Mouse (Mus musculus): Measurements from ENCODE around the gene Arhgef39. TPM values are rescaled to one million over a fixed set of nuclear protein-coding genes. Genes with fewer than 3 reads are reported as not detected.

Arhgef39 gene
- polyA plus RNA-seq, 1 experiment from 2014 or later = 34.8 TPM

DNA sequence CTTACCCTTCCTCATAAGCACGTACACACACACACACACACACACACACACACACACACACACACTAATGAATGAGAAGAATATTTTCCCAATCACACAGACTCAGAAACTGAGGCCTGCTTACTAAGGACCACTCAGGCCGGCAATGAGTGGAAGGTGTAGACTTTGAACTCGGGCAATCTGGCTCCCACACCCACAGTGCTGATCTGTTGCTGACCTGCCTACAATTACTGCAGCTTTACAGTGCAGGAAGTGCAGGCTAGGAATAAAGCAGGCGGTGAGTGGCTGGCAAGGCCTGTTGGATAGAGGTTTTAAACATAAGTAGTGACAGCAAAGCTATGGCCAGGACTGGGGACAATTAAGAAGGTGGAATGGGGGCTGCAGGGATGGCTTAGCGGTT lies 18.5 kb downstream of the Arhgef39 start:
- ATAC-seq (ENCODE audit: low FRiP score) = no peak
- H3K4me1 ChIP-seq (replicated peaks; ENCODE audit: control insufficient read depth, insufficient read depth, low read length) = peaks cover 3% of the 10 kb centered on the region; the same call in 1 of the 2 replicates
- H3K9ac ChIP-seq (ENCODE audit: low read depth, low read length) = no peak overlapping the region
- H3K27ac ChIP-seq (ENCODE audit: low read depth, low read length) = no peak overlapping the region
- H3K9me3 ChIP-seq (ENCODE audit: control insufficient read depth, low read length) = no peaks in the 10 kb centered on the region
- no peak overlapping the region for H3K4me3 ChIP-seq (ENCODE audit: low read depth, low read length)
- DNase-seq (ENCODE audit: low spot score) = no peak
- H3K36me3 ChIP-seq (ENCODE audit: control insufficient read depth, insufficient read depth, low read length) = no peaks in the 10 kb centered on the region
- no peak overlapping the region for H3K4me2 ChIP-seq (replicated peaks; ENCODE audit: low read depth, low read length)
- no peaks in the 10 kb centered on the region for H3K27me3 ChIP-seq (ENCODE audit: control insufficient read depth, insufficient read depth, low read length)
- WGBS = 79% methylated on average over 5 of the region's 5 CpGs

DNA sequence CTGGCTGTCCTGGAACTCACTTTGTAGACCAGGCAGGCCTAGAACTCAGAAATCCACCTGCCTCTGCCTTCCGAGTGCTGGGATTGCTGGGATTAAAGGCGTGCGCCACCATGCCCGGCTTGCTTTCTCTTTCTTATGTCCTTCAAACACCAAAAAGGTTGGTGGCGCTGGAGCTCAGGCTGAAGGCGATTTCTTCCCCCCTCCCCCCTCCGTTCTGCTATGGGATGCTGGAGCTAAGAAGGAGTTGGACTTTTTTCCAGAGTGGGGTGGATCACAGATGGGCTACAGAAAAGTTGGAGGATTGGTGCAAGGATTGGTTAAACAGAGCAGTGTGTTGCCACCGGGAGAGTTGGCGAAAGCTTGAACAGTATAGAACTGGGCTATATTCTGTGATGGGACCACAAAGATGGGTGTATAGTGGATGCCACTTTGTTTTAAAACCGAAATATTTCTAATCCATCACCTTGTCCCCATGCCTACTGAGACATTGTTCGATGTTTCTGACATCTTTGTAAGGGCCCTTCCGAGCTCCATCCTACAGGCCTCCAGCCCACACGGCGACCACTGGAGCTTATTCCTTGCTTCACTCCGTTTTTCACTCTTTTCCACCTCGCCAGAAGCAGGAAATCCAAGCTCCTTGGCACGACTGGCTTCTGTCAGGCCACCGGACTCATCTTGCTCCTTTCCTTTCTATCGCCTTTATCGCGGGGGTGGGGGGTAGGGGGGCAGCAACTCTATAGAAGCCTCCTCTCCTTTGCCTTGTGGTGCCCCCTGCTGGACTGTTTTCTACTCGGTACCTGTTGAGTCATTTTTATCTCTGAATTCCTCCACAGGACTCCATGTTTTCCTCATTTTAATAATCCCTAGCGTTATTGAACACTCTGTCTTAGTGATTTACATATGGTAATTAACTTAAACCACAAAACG lies 20.3 kb downstream of the Arhgef39 start:
- H3K4me3 ChIP-seq (ENCODE audit: low read depth, low read length) = no peak overlapping the region
- DNase-seq (ENCODE audit: low spot score) (peak; percentile 81), ATAC-seq (ENCODE audit: low FRiP score) (no peak)
- H3K9me3 ChIP-seq (ENCODE audit: control insufficient read depth, low read length) = no peaks in the 10 kb centered on the region
- H3K4me2 ChIP-seq (replicated peaks; ENCODE audit: low read depth, low read length) = no peak overlapping the region
- H3K27ac ChIP-seq (ENCODE audit: low read depth, low read length) = no peak overlapping the region
- 47% methylated on average over 24 of the region's 24 CpGs for WGBS
- H3K4me1 ChIP-seq (replicated peaks; ENCODE audit: control insufficient read depth, insufficient read depth, low read length) = peaks cover 3% of the 10 kb centered on the region; the same call in 1 of the 2 replicates
- no peak overlapping the region for H3K9ac ChIP-seq (ENCODE audit: low read depth, low read length)
- no peaks in the 10 kb centered on the region for H3K36me3 ChIP-seq (ENCODE audit: control insufficient read depth, insufficient read depth, low read length)
- H3K27me3 ChIP-seq (ENCODE audit: control insufficient read depth, insufficient read depth, low read length) = no peaks in the 10 kb centered on the region

DNA sequence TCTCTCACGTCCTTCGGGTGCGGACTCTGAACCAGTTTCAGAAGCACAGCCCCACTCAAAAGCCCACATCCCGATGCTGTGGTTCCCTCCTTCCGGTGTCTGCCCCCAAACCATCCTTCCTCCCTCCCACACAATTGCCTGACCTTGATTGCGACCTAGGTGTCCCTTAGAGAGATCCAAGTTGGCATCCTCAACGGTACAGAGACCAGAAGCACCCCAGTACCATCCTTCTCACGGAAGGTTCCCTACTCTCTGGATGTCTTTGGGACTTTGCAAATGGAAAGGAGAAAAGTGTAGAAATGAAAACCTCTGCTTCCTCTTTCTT lies 21.0 kb downstream of the Arhgef39 start:
- DNase-seq (ENCODE audit: low spot score) (no peak), ATAC-seq (ENCODE audit: low FRiP score) (0 out of 2 replicates have a peak, but pooled peaks have one; percentile 33)
- H3K9me3 ChIP-seq (ENCODE audit: control insufficient read depth, low read length) = no peaks in the 10 kb centered on the region
- H3K4me2 ChIP-seq (replicated peaks; ENCODE audit: low read depth, low read length) = peak overlapping the region; percentile 29
- no peaks in the 10 kb centered on the region for H3K36me3 ChIP-seq (ENCODE audit: control insufficient read depth, insufficient read depth, low read length)
- 0 out of 2 replicates have a peak overlapping the region, but pooled peaks have one; percentile 25 for H3K9ac ChIP-seq (ENCODE audit: low read depth, low read length)
- no peaks in the 10 kb centered on the region for H3K27me3 ChIP-seq (ENCODE audit: control insufficient read depth, insufficient read depth, low read length)
- peak overlapping the region; percentile 22; the same call in 1 of the 2 replicates for H3K4me3 ChIP-seq (ENCODE audit: low read depth, low read length)
- H3K4me1 ChIP-seq (replicated peaks; ENCODE audit: control insufficient read depth, insufficient read depth, low read length) = peaks cover 3% of the 10 kb centered on the region; the same call in 1 of the 2 replicates
- 50% methylated on average over 8 of the region's 8 CpGs for WGBS
- H3K27ac ChIP-seq (ENCODE audit: low read depth, low read length) = no peak overlapping the region

DNA sequence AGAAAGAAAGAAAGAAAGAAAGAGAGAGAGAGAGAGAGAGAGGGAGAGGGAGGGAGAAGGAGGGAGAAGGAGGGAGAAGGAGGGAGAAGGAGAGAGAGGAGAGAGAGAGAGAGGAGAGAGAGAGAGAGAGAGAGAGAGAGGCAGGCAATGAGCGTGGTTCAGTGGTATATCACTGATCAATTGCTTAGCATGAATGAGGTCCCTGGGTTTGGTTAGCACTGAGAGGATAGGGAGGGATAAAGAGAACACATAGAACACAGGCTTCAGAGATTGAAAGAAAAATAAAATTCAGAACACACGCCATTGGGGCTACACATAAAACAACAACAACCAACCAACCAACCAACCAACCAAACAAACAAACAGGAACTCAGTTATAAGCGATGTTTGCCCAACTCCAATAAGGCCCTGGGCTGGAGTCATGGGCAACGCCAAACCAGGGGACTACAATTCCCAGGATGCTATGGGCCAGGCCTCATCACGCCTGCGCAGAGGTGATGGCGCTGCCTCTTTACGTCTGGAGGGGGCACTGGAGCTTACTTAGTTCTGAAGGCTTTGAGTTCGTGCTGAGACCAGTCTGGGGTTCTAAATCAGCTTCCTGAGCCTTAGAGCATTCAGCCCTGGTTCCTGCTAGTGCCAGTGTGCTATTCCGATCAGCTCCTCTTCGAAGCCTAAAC lies 21.5 kb downstream of the Arhgef39 start:
- Histone ChIP-seq H3K27ac (ENCODE audit: low read depth, low read length) (no peak overlapping the region), H3K36me3 (ENCODE audit: control insufficient read depth, insufficient read depth, low read length) (no peaks in the 10 kb centered on the region)

DNA sequence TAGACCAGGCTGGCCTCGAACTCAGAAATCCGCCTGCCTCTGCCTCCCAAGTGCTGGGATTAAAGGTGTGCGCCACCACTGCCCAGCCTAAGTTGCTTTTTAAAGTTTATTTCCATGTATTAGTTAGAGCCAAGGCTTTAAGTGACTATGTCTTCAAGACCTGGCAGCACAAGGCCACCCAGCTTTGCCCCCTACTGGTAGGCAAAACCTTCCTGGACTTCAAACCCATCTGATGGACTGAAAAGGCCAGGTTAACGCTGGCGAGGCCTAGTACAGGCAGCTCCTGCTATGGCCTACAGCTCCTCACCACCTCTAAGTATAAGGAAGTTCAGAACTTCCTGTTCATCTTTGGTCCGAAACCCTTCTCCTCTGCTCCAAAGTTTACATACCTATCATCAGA lies 22.9 kb downstream of the Arhgef39 start:
- ATAC-seq (ENCODE audit: low FRiP score) (no peak), DNase-seq (ENCODE audit: low spot score) (no peak)
- Histone ChIP-seq H3K4me1 (replicated peaks; ENCODE audit: control insufficient read depth, insufficient read depth, low read length) (peaks cover 3% of the 10 kb centered on the region; the same call in 1 of the 2 replicates), H3K9ac (ENCODE audit: low read depth, low read length) (no peak overlapping the region), H3K36me3 (ENCODE audit: control insufficient read depth, insufficient read depth, low read length) (no peaks in the 10 kb centered on the region), H3K4me2 (replicated peaks; ENCODE audit: low read depth, low read length) (no peak overlapping the region), H3K4me3 (ENCODE audit: low read depth, low read length) (no peak overlapping the region), H3K9me3 (ENCODE audit: control insufficient read depth, low read length) (no peaks in the 10 kb centered on the region), H3K27me3 (ENCODE audit: control insufficient read depth, insufficient read depth, low read length) (no peaks in the 10 kb centered on the region), H3K27ac (ENCODE audit: low read depth, low read length) (no peak overlapping the region)
- WGBS = 92% methylated on average over 6 of the region's 6 CpGs

More for the DNA sequence above, 21.5 kb downstream of the Arhgef39 start:
- Histone ChIP-seq H3K4me2 (replicated peaks; ENCODE audit: low read depth, low read length) (peak overlapping the region; percentile 29), H3K4me3 (ENCODE audit: low read depth, low read length) (peak overlapping the region; percentile 22; the same call in 1 of the 2 replicates), H3K4me1 (replicated peaks; ENCODE audit: control insufficient read depth, insufficient read depth, low read length) (peaks cover 3% of the 10 kb centered on the region; the same call in 1 of the 2 replicates), H3K27me3 (ENCODE audit: control insufficient read depth, insufficient read depth, low read length) (no peaks in the 10 kb centered on the region), H3K9ac (ENCODE audit: low read depth, low read length) (0 out of 2 replicates have a peak overlapping the region, but pooled peaks have one; percentile 25), H3K9me3 (ENCODE audit: control insufficient read depth, low read length) (no peaks in the 10 kb centered on the region)
- ATAC-seq (ENCODE audit: low FRiP score) (peak; percentile 90), DNase-seq (ENCODE audit: low spot score) (peak; percentile 93)
- WGBS = 18% methylated on average over 11 of the region's 11 CpGs

DNA sequence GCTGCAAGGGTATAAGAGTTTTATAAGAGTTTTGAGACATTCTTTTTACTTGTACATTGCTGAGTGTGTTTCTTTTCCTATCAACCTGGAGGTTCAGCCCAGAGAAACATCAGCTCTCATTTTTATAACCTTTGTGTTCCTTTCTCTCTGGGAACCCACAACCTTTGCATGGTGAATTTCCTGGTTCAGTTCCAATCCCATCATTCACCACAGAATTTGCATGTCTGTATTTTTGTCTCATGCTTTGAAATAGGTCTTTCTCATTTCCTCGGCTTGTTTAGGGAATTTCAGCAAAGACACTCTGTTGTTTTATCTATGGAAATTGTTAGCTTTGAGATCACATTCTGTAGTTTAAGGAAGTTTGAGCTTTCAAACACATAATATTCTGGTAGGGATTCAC lies 25.9 kb downstream of the Arhgef39 start:
- H3K4me2 ChIP-seq (replicated peaks; ENCODE audit: low read depth, low read length) = no peak overlapping the region
- no peaks in the 10 kb centered on the region for H3K27me3 ChIP-seq (ENCODE audit: control insufficient read depth, insufficient read depth, low read length)
- no peaks in the 10 kb centered on the region for H3K9me3 ChIP-seq (ENCODE audit: control insufficient read depth, low read length)
- no peaks in the 10 kb centered on the region for H3K36me3 ChIP-seq (ENCODE audit: control insufficient read depth, insufficient read depth, low read length)
- no peak overlapping the region for H3K9ac ChIP-seq (ENCODE audit: low read depth, low read length)
- no peak overlapping the region for H3K27ac ChIP-seq (ENCODE audit: low read depth, low read length)
- peaks cover 3% of the 10 kb centered on the region; the same call in 1 of the 2 replicates for H3K4me1 ChIP-seq (replicated peaks; ENCODE audit: control insufficient read depth, insufficient read depth, low read length)
- WGBS = 83% methylated on average over 1 of the region's 1 CpGs
- ATAC-seq (ENCODE audit: low FRiP score) (no peak), DNase-seq (ENCODE audit: low spot score) (no peak)
- no peak overlapping the region for H3K4me3 ChIP-seq (ENCODE audit: low read depth, low read length)

DNA sequence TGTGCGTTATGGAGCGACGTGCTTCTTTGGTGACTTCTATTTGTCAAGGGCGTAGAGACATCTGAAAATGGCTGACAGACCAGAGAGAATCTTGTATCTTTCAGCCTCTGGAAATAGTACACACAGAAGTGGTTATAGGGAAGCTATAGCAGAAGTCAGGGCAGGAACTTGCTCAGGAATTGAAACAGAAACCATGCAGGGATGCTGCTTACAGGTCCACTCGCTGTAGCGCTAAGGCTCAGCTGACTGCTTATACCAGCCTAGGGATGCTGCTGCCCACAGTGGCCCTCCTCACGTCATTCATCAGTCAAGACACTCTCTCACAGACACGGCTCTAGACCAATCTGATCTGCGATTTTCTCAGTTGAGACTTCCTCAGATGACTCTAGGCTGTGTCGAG lies 29.2 kb downstream of the Arhgef39 start:
- no peaks in the 10 kb centered on the region for H3K36me3 ChIP-seq (ENCODE audit: control insufficient read depth, insufficient read depth, low read length)
- DNase-seq (ENCODE audit: low spot score) (no peak), ATAC-seq (ENCODE audit: low FRiP score) (no peak)
- no peak overlapping the region for H3K9ac ChIP-seq (ENCODE audit: low read depth, low read length)
- H3K27ac ChIP-seq (ENCODE audit: low read depth, low read length) = no peak overlapping the region
- 90% methylated on average over 10 of the region's 10 CpGs for WGBS
- H3K27me3 ChIP-seq (ENCODE audit: control insufficient read depth, insufficient read depth, low read length) = no peaks in the 10 kb centered on the region
- no peaks in the 10 kb centered on the region for H3K4me1 ChIP-seq (replicated peaks; ENCODE audit: control insufficient read depth, insufficient read depth, low read length)
- no peak overlapping the region for H3K4me3 ChIP-seq (ENCODE audit: low read depth, low read length)
- no peaks in the 10 kb centered on the region for H3K9me3 ChIP-seq (ENCODE audit: control insufficient read depth, low read length)
- H3K4me2 ChIP-seq (replicated peaks; ENCODE audit: low read depth, low read length) = no peak overlapping the region

DNA sequence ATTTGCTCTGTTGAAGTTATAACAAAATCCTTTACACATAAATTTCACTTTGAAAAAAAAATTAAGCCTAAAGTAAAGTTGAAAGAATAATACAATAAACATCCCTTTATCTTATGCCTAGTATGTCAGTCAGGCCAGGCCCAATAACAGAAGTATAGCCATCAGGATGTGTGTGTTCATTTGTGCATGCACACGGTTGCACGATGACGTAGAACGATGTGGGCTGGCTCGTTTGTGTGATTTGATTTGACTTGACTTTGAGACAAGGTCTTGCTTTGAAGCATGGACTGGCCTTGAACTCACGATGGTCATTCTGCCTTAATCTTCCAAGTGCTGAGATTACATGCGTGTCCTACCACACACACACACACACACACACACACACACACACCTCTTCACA lies 32.6 kb downstream of the Arhgef39 start:
- Histone ChIP-seq H3K4me1 (replicated peaks; ENCODE audit: control insufficient read depth, insufficient read depth, low read length) (no peaks in the 10 kb centered on the region), H3K27me3 (ENCODE audit: control insufficient read depth, insufficient read depth, low read length) (no peaks in the 10 kb centered on the region), H3K4me3 (ENCODE audit: low read depth, low read length) (no peak overlapping the region), H3K9ac (ENCODE audit: low read depth, low read length) (no peak overlapping the region), H3K4me2 (replicated peaks; ENCODE audit: low read depth, low read length) (no peak overlapping the region), H3K36me3 (ENCODE audit: control insufficient read depth, insufficient read depth, low read length) (no peaks in the 10 kb centered on the region), H3K27ac (ENCODE audit: low read depth, low read length) (no peak overlapping the region), H3K9me3 (ENCODE audit: control insufficient read depth, low read length) (no peaks in the 10 kb centered on the region)
- WGBS = 93% methylated on average over 7 of the region's 7 CpGs
- DNase-seq (ENCODE audit: low spot score) (no peak), ATAC-seq (ENCODE audit: low FRiP score) (no peak)
